Mouse (Mus musculus) hindbrain, embryonic 10.5 days (tissue): ENCODE results near the gene Nuak2. TPM values are rescaled to one million over a fixed set of nuclear protein-coding genes. Genes with fewer than 3 reads are reported as not detected.

ENCODE experiments used
- DNase-seq: peaks from one replicate; pipeline ENCODE4 v3.0.0-alpha.2; 2017; ENCODE audit warnings: low spot score
- H3K27ac ChIP-seq: fragments of 300-500 bp; sonication (generic); 2 replicates; pipeline ENCODE4 v1.5.1; 2016; ENCODE audit warnings: mild to moderate bottlenecking, moderate library complexity
- H3K27me3 ChIP-seq: fragments of 300-500 bp; sonication (generic); 2 replicates; pipeline ENCODE4 v1.6.1; 2016; ENCODE audit warnings: mild to moderate bottlenecking; ENCODE audit not compliant: poor library complexity, insufficient read depth, severe bottlenecking
- H3K36me3 ChIP-seq: fragments of 300-500 bp; sonication (generic); 2 replicates; pipeline ENCODE4 v1.6.1; 2016; ENCODE audit warnings: mild to moderate bottlenecking, moderate library complexity
- H3K4me1 ChIP-seq: fragments of 300-500 bp; sonication (generic); replicated peaks from 2 replicates; pipeline ENCODE4 v1.6.1; 2016; ENCODE audit warnings: mild to moderate bottlenecking
- H3K4me3 ChIP-seq: fragments of 300-500 bp; sonication (generic); 2 replicates; pipeline ENCODE4 v1.5.1; 2016; ENCODE audit warnings: mild to moderate bottlenecking, moderate library complexity
- H3K9me3 ChIP-seq: fragments of 300-500 bp; sonication (generic); 2 replicates; pipeline ENCODE4 v1.6.1; 2016; ENCODE audit warnings: mild to moderate bottlenecking, moderate library complexity
- WGBS: fragments of 180-500 bp; shearing (Covaris S2); methylation state at CpG from one replicate; pipeline ENCODE4 v1.1.7; 2016; 5-methylcytosine and 5-hydroxymethylcytosine counted together
- polyA plus RNA-seq: library from polyadenylated mRNA; unstranded; fragments of >200 nt; fragmentation: Nextera tagmentation; extraction: Ambion mirVana; gene quantifications from 2 replicates; pipeline ENCODE4 v1.2.1, GENCODE M21; 2016

Nuak2 gene
- polyA plus RNA-seq, 1 experiment from 2014 or later: 44.4 TPM

DNA sequence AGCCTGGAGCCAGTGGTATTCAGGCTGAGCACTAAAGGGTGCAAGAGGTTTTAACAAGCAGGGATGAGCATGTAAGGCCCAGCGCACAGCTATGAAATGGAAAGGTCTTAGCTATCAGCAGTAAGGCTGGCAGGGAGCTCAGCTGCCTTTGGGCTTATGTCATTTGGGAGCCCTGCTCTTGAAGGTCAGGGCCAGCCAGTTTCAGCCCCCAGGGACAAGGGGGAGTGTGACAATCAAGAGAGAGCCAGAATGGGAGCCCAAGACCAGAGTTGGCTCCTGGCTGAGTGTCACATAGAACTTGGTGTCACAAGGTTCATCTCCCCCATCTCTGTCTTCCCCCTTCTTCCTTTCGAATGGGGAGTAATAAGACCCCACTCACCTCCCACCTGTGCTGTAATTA lies 28.5 kb upstream of the Nuak2 start:
- Histone ChIP-seq H3K27me3 (peaks cover 28% of the 10 kb centered on the region), H3K9me3 (no peaks in the 10 kb centered on the region), H3K36me3 (no peaks in the 10 kb centered on the region), H3K4me3 (no peak overlapping the region), H3K4me1 (peaks cover 73% of the 10 kb centered on the region), H3K27ac (0 out of 2 replicates have a peak overlapping the region, but pooled peaks have one; percentile 46)
- DNase-seq: no peak
- WGBS: 83% methylated on average over 2 of the region's 2 CpGs

DNA sequence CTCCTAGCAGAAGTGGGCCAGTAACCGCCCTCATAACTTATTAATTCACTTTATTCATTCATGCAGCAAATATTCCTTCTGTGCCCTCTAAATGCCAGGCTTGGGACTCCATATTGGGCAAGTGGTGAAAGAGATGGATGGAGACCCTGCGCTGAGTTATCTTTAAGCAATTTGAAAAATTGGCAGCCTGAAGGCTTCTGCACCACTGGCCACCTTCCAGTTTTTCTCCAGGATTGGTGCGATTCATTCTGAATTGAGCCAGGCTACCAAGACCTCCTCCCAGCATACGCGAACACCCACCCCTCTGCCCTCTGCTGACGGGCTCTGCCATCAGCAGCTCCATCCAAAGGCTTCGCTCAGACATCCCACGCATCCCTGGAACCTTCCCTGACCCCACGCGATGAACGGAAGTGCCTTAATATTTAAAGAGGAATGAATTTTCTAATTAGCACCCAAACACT lies 27.9 kb upstream of the Nuak2 start:
- Histone ChIP-seq H3K4me1 (peaks cover 73% of the 10 kb centered on the region), H3K27ac (0 out of 2 replicates have a peak overlapping the region, but pooled peaks have one; percentile 17), H3K27me3 (peaks cover 28% of the 10 kb centered on the region), H3K9me3 (no peaks in the 10 kb centered on the region), H3K36me3 (no peaks in the 10 kb centered on the region), H3K4me3 (no peak overlapping the region)
- no peak for DNase-seq
- 13% methylated on average over 11 of the region's 11 CpGs for WGBS

DNA sequence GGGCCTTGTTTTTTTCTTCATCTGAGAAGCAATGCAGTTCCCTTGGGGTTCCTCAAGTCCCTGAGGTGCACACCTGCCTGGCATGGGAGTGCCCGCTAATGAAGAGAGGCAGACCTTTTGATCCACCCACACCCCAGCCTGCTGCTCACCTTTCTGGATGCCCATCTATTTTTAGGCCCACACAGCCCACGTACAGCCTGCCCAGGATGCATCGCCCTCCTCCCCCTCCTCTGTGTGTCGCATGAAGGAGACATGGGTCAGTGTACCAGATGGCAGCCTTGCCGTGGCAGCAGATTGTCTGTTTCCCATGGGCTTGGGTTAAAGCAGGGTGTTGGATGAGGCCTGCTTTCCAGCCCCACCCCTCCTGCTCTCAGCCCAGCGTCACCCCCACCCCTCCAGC lies 26.0 kb upstream of the Nuak2 start:
- H3K4me3 ChIP-seq: no peak overlapping the region
- H3K27me3 ChIP-seq: peaks cover 30% of the 10 kb centered on the region
- WGBS: 71% methylated on average over 6 of the region's 6 CpGs
- H3K4me1 ChIP-seq: peaks cover 71% of the 10 kb centered on the region
- peak overlapping the region; percentile 81 for H3K27ac ChIP-seq
- H3K9me3 ChIP-seq: no peaks in the 10 kb centered on the region
- DNase-seq: no peak
- no peaks in the 10 kb centered on the region for H3K36me3 ChIP-seq

DNA sequence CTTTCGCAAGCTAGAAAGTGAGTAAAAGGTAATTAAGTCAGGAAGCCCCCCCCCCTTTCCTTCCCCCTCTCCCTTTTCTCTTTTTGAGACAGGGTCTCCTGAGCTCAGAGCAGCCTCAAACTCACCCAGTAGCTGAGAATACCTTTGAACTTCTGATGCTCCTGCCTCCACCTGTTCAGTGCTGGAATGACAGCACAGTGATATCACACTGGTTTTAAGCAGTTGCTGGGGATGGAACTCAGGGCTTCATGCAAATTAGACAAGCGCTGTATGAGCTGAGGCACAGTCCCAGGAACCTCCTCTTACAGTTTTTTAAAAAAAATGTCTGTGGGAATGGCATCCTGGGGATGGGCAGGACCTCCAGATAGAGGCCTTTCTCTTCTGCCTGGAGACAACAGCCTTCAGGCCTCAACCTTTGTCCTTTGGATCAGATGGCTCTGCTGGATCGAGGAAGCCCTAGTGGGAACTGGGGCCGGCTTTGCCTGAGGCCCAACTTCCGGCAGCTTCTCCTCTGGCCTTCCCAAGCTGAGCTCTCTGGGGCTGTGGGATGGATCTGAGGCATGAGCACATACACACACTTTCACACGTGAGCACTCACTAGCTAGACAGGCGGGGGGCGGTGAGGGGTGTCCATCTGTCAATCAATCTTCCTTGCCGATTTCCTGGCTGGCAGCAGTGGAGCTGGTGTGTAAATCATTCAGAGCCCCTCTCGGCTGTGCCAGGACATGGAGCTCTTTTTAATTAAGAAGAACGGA lies 24.8 kb upstream of the Nuak2 start:
- Histone ChIP-seq H3K4me1 (peaks cover 76% of the 10 kb centered on the region), H3K27ac (peak overlapping the region; percentile 81), H3K27me3 (peaks cover 34% of the 10 kb centered on the region), H3K36me3 (no peaks in the 10 kb centered on the region), H3K4me3 (no peak overlapping the region), H3K9me3 (no peaks in the 10 kb centered on the region)
- WGBS: 31% methylated on average over 11 of the region's 11 CpGs
- peak; percentile 52 for DNase-seq

DNA sequence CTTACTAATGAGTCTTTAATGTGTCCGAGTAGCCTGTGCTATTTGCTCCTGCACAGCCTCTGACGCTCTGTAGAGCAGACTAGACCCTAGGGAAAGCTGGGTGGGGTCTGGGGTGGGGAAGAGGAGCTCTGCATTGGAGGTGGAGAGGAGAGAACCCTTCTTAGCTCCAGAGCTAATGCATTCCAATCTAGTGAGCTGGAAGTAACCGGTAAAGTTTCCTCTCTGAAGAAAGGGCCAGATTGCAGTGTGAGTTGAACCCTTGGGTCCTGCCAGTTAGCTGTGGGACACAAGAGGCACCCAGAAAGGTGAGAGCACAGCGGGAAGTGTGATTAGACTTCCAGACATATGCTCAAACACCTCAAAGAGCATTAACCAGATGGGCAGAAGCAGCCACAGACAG lies 24.2 kb upstream of the Nuak2 start:
- no peak for DNase-seq
- WGBS: 46% methylated on average over 4 of the region's 4 CpGs
- Histone ChIP-seq H3K27ac (peak overlapping the region; percentile 81), H3K9me3 (no peaks in the 10 kb centered on the region), H3K4me3 (no peak overlapping the region), H3K27me3 (peaks cover 36% of the 10 kb centered on the region), H3K36me3 (no peaks in the 10 kb centered on the region), H3K4me1 (peaks cover 76% of the 10 kb centered on the region)

DNA sequence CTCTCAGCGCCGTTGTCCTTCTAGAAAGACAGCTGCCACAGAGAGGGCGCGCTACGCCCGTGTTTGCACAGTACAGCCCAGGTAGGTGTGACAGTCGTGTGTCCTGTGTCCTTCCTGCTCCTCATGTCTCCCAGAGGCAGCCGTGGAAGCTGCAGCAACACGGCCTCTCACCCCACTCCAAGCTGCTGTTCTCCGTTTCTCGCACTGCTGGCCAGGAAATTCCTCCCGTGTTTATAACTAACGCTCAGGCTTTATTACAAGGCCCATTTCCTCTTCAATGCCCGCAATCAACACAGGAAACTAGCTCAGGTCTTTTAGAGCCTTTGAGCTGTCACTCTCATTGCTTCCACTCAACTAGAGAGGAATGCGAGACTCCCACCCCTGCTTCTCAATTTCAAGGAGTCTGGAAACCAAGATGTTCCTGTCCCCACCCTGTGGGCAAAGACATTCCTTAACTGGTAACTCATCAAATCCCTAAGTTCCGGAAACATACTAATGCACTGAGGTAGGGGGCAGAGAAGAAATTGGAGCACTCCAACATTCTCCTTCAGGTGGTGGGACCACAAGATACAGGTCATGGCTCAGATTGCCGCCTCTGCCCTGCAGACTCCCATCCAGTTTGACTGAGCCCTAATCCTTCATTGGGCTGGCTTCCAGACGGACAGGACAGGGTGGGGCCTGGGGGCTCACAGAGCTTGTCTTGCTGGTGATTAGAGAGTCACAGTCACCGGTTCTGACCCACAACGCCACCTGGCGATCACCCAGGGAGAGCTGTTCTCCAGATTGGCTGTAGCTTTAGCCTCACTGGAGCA lies 23.4 kb upstream of the Nuak2 start:
- DNase-seq: no peak
- WGBS: 51% methylated on average over 21 of the region's 21 CpGs
- H3K4me1 ChIP-seq: peaks cover 80% of the 10 kb centered on the region
- peak overlapping the region; percentile 81 for H3K27ac ChIP-seq
- H3K4me3 ChIP-seq: no peak overlapping the region
- no peaks in the 10 kb centered on the region for H3K9me3 ChIP-seq
- H3K27me3 ChIP-seq: peaks cover 44% of the 10 kb centered on the region
- no peaks in the 10 kb centered on the region for H3K36me3 ChIP-seq

DNA sequence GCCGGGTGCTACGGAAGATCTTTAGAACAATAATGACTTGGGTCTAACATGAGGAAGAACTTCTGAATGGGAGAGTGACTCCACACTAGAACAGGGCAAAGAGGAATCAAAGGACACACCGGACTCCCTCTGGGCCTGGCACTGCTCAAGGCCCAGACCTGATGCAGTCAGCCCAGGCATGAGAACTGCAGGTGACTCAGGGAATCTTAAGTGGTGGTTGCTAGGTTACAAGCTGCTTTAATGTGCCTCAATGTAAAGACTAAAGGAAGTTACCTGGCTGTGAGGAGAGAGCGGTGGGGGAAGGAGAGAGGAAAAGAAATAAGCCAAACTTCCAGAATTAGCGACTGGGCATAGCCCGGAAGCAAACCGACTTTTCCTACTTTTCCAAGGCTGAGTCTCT lies 20.4 kb upstream of the Nuak2 start:
- Histone ChIP-seq H3K9me3 (no peaks in the 10 kb centered on the region), H3K27ac (0 out of 2 replicates have a peak overlapping the region, but pooled peaks have one; percentile 24), H3K36me3 (no peaks in the 10 kb centered on the region), H3K4me3 (no peak overlapping the region), H3K27me3 (peaks cover 61% of the 10 kb centered on the region), H3K4me1 (peaks cover 75% of the 10 kb centered on the region)
- WGBS: 70% methylated on average over 7 of the region's 7 CpGs
- no peak for DNase-seq

DNA sequence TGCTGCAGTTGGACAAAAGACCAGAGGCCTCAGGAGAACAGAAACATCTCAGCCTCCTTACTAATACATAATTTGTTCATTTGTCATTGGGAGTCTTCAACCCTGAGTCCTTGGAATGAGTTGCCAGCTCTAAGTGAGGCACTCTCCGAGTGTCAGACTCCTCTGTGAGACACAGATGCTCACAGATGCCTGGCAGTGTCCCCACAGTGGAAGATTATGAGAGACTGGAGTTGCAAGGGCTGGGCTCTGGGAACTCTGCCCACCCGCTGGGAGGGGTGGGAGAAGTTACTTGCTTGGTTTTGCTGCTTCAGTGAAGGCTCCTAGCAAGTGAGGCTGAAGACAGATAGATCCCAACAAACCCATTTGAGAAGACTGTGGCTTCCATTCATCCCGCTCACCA lies 19.9 kb upstream of the Nuak2 start:
- Histone ChIP-seq H3K9me3 (no peaks in the 10 kb centered on the region), H3K27ac (0 out of 2 replicates have a peak overlapping the region, but pooled peaks have one; percentile 24), H3K4me1 (peaks cover 70% of the 10 kb centered on the region), H3K27me3 (peaks cover 65% of the 10 kb centered on the region), H3K36me3 (no peaks in the 10 kb centered on the region), H3K4me3 (no peak overlapping the region)
- DNase-seq: no peak
- 60% methylated on average over 3 of the region's 3 CpGs for WGBS

DNA sequence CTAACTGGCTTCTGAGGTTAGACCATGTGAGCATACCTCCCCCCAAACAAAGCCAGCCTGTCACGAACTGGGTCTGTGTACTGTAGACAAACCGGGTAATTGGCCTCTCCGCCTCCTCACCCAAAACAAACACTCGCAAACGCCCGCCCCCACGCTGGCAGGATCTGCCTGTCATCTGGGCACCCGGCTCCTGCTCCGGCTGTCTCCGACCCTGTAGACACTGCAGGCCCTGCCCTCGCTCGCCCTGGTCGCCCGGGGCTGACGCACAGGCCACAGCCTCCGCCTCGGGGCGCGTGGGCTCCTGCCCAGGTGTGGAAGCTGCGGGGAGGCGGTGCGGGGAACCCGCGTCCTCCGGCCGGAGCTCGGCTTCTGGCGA lies 17.5 kb upstream of the Nuak2 start, which contains the start of gene Klhdc8a:
TSS of gene Klhdc8a (plus strand) at position 202 of the 376 bp plus-strand sequence.
- H3K27ac ChIP-seq: peak within 1 kb of the TSS; percentile 91
- peak within 1 kb of the TSS; percentile 78 for H3K4me3 ChIP-seq
- DNase-seq: peak; percentile 70
- under 1% methylated on average over 28 of the region's 28 CpGs for WGBS
- H3K27me3 ChIP-seq: peaks cover 86% of the 10 kb centered on the region
- no peaks in the 10 kb centered on the region for H3K9me3 ChIP-seq
- no peaks in the 10 kb centered on the region for H3K36me3 ChIP-seq
- peaks cover 64% of the 10 kb centered on the region for H3K4me1 ChIP-seq

DNA sequence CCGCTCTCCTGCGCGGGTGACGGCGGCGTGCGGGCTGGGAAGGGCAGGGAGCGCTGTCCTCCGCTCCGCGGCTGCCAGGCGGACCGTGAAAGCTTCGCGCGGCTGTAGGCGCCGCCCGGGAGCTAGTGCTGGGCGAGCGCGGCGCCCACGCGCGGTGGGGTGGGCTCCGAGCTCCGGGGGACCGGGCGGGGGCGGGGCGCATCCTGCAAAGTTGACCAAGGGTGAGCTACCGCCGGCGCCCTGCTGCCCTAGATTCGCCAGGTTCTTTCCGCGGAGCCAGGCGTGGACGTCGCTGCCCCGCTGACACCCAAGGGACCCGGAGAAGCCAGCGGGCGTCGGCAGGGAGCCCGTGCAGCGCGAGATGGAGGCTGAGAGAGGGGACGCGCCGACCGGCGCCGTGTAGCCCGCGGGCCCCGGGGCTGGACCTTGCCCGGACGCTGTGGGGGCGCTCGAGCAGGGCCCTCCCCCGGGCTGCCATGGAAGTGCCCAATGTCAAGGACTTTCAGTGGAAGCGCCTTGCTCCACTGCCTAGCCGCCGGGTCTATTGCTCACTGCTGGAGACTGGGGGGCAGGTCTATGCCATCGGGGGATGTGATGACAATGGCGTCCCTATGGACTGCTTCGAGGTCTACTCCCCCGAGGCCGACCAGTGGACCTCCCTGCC lies 17.0 kb upstream of the Nuak2 start:
- WGBS: 1% methylated on average over 71 of the region's 71 CpGs
- DNase-seq: peak; percentile 62

DNA sequence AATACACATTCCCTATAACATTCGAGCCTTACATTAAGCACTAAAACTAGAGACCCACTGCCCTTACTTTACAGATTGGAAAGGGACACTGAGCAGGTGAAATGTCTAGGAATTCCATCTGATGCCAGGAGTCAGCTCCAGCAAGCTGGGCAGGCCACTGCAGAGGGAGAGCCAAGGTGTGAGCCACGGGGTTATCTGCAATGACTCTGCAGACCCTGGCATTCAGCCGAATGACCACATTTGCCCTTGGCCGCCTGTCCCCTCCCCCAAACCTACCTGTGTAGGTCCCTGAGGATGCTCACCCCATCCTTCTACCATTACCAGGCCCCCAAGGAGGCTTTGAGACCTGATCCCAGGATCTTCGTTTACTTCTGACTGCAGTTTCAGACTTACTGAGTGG lies 16.2 kb upstream of the Nuak2 start:
- Histone ChIP-seq H3K27ac (peak overlapping the region; percentile 29; the same call in 1 of the 2 replicates), H3K27me3 (peaks cover 87% of the 10 kb centered on the region), H3K4me1 (peaks cover 71% of the 10 kb centered on the region), H3K36me3 (no peaks in the 10 kb centered on the region), H3K4me3 (peak overlapping the region; percentile 78), H3K9me3 (no peaks in the 10 kb centered on the region)
- WGBS: 85% methylated on average over 5 of the region's 5 CpGs
- DNase-seq: no peak

More for the DNA sequence above, 17.0 kb upstream of the Nuak2 start:
- Histone ChIP-seq H3K27me3 (peaks cover 91% of the 10 kb centered on the region), H3K4me3 (peak overlapping the region; percentile 78), H3K27ac (peak overlapping the region; percentile 91), H3K4me1 (peaks cover 66% of the 10 kb centered on the region), H3K36me3 (no peaks in the 10 kb centered on the region), H3K9me3 (no peaks in the 10 kb centered on the region)

DNA sequence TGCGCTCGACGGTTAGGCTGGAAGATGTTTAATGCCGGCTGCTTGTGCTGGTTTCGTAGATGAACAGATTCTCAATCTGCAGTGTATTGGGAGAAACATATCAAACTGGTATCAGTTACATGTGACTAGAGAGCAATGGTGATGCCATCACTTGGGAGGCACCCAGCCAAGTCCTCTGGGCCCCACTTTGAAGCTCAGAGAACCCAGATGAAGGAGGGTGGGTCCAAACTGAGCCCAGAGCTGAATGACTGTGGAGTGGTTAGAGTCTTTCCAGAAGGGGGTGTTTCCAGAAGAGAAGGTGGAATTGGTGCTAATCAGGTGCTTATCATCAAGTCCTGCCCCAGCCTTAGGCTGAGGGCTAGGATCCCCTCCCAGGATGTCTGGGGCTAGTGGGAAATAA lies 14.7 kb upstream of the Nuak2 start:
- Histone ChIP-seq H3K9me3 (no peaks in the 10 kb centered on the region), H3K4me1 (peaks cover 81% of the 10 kb centered on the region), H3K27me3 (peaks cover 72% of the 10 kb centered on the region), H3K36me3 (no peaks in the 10 kb centered on the region), H3K27ac (no peak overlapping the region), H3K4me3 (no peak overlapping the region)
- 93% methylated on average over 5 of the region's 5 CpGs for WGBS
- no peak for DNase-seq
